Mouse (Mus musculus): ENCODE data around the gene Ano10. TPM values are rescaled to one million over a fixed set of nuclear protein-coding genes. Genes with fewer than 3 reads are reported as not detected.

The Ano10 gene
- total and polyA plus RNA-seq, 2 experiments, result 12.2 to 13.5 TPM

DNA sequence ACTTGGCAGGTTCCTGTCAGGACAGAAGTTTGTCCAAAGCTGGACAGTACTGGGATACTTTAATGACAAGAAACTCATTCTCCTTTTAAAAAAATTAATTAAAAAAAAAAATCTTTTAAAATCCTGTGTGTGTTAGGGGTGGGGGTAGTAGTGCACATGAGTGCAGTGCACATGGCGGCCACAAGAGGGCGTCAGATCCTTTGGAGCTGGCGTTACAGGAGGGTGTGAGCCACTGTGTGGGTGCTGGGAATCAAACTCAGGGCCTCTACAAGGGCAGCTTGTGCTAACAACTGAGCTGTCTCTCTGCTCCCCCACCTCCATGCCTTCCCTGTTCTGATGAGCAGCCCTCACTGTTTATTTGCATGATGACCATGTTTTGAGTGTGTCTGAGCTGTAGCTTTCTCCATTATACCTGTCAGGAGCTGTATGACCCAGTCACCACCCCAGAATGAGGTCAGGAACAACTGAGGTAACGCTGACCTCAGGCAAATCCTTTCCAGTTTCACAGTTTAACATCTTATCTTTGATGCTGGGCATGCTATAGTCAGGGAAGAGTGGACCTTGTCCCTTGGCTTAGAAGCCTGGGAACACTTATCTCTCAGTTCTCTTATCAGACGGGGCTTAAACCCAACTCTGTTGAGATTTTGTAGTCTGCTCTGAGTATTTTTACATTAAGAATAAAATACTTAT, 137.7 kb downstream of the Ano10 start:
- no peak overlapping the region for H3K4me3 ChIP-seq (ENCODE audit: insufficient read depth, low read depth, low read length)
- H3K36me3 ChIP-seq (ENCODE audit: control insufficient read depth, insufficient read depth, low read length), result peaks cover 51% of the 10 kb centered on the region
- H3K4me1 ChIP-seq (ENCODE audit: control insufficient read depth, insufficient read depth, low read length), result peaks cover 22% of the 10 kb centered on the region
- no peak overlapping the region for H3K9ac ChIP-seq (ENCODE audit: low read depth, low read length)
- no peak overlapping the region for H3K27ac ChIP-seq (replicated peaks; ENCODE audit: insufficient read depth, low read depth, low read length)
- WGBS, result 53% methylated on average over 5 of the region's 5 CpGs
- no peak for TF ChIP-seq POLR2A (IDR thresholded peaks at IDR 0.05; ENCODE audit: extremely low read depth, insufficient read depth, low read length)
- peak; percentile 75 for TF ChIP-seq CTCF (IDR thresholded peaks at IDR 0.05; ENCODE audit: low read depth, low read length)
- peaks cover 37% of the 10 kb centered on the region for H3K79me2 ChIP-seq (ENCODE audit: control insufficient read depth, insufficient read depth, low read length)
- H3K27me3 ChIP-seq (ENCODE audit: control insufficient read depth, insufficient read depth, low read length), result no peaks in the 10 kb centered on the region
- peak; percentile 81 for DNase-seq (ENCODE audit: extremely low read depth, low read depth, low spot score)

DNA sequence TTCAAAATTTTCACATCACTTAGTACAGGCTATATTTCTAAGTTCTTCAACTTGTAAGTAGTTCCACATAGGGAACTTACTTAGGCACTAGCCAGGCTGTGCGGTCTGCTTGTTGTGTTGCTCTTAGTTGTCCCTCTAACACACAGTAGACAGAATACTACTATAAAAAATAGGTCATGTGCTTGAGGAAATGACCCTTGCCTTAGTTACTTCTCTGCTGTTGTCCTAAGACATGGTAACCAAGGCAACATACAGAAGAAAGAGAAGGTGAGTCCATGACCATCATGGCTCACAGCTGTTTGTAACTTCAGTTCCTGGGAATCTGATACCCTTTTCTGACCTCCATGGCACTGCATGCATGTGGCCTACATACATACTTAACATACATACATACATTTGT, 139.0 kb downstream of the Ano10 start:
- Histone ChIP-seq H3K4me3 (ENCODE audit: insufficient read depth, low read depth, low read length) (no peak overlapping the region), H3K27ac (replicated peaks; ENCODE audit: insufficient read depth, low read depth, low read length) (no peak overlapping the region)
- DNase-seq (ENCODE audit: extremely low read depth, low read depth, low spot score), result no peak

DNA sequence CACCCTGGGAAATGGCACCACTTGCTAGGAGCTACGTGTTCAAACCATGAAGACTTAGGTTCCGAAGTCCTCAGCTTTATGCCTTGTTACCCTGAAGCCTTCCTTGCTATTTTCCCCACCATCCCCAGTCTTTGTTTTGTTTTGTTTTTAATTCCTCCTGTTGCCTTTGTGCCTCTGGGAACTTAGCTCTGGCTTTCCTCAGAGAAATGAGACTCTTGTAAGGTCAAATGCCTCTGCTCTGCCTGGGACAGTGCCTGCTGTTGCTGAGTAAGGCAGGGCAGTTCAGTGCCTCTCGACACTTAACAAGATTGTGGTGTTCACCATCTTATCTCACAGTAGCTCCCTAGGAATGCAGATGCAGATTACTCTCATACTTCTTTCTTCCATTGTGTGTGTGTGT, 140.8 kb downstream of the Ano10 start:
- peaks cover 34% of the 10 kb centered on the region for H3K36me3 ChIP-seq (ENCODE audit: control insufficient read depth, insufficient read depth, low read length)
- no peak overlapping the region for H3K4me3 ChIP-seq (ENCODE audit: insufficient read depth, low read depth, low read length)
- H3K9ac ChIP-seq (ENCODE audit: low read depth, low read length), result no peak overlapping the region
- no peaks in the 10 kb centered on the region for H3K27me3 ChIP-seq (ENCODE audit: control insufficient read depth, insufficient read depth, low read length)
- 85% methylated on average over 3 of the region's 3 CpGs for whole genome bisulfite sequencing
- H3K4me1 ChIP-seq (ENCODE audit: control insufficient read depth, insufficient read depth, low read length), result peaks cover 41% of the 10 kb centered on the region
- no peak overlapping the region for H3K27ac ChIP-seq (replicated peaks; ENCODE audit: insufficient read depth, low read depth, low read length)
- TF ChIP-seq POLR2A (IDR thresholded peaks at IDR 0.05; ENCODE audit: extremely low read depth, insufficient read depth, low read length) (no peak), CTCF (IDR thresholded peaks at IDR 0.05; ENCODE audit: low read depth, low read length) (no peak)
- DNase-seq (ENCODE audit: extremely low read depth, low read depth, low spot score), result no peak
- peaks cover 57% of the 10 kb centered on the region for H3K79me2 ChIP-seq (ENCODE audit: control insufficient read depth, insufficient read depth, low read length)

More for the DNA sequence above, 139.0 kb downstream of the Ano10 start:
- H3K36me3 ChIP-seq (ENCODE audit: control insufficient read depth, insufficient read depth, low read length), result peaks cover 46% of the 10 kb centered on the region
- no peak overlapping the region for H3K9ac ChIP-seq (ENCODE audit: low read depth, low read length)
- peaks cover 42% of the 10 kb centered on the region for H3K79me2 ChIP-seq (ENCODE audit: control insufficient read depth, insufficient read depth, low read length)
- TF ChIP-seq CTCF (IDR thresholded peaks at IDR 0.05; ENCODE audit: low read depth, low read length), result no peak
- TF ChIP-seq POLR2A (IDR thresholded peaks at IDR 0.05; ENCODE audit: extremely low read depth, insufficient read depth, low read length), result no peak
- no peaks in the 10 kb centered on the region for H3K27me3 ChIP-seq (ENCODE audit: control insufficient read depth, insufficient read depth, low read length)
- H3K4me1 ChIP-seq (ENCODE audit: control insufficient read depth, insufficient read depth, low read length), result peaks cover 27% of the 10 kb centered on the region
- WGBS, result 66% methylated on average over 1 of the region's 1 CpGs

DNA sequence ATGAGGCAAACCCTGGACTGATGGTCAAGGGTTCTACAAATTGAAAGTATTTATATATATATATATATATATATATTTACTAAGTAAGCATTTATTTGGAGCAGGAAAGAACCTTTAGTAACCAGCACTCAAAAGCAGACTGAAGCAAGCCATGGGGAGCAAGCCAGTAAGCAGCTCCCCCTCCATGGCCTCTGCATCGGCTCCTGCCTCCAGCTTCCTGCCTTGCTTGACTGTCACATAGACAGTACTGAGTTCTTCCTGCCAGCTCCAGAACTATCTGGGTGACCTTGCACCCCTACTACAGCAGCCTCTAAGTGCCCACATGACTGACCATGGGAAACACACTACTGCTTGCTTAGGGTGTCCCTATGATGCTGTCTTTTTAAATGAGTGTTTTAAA, 141.7 kb downstream of the Ano10 start:
- Histone ChIP-seq H3K79me2 (ENCODE audit: control insufficient read depth, insufficient read depth, low read length) (peaks cover 60% of the 10 kb centered on the region), H3K4me3 (ENCODE audit: insufficient read depth, low read depth, low read length) (no peak overlapping the region), H3K36me3 (ENCODE audit: control insufficient read depth, insufficient read depth, low read length) (peaks cover 29% of the 10 kb centered on the region), H3K27ac (replicated peaks; ENCODE audit: insufficient read depth, low read depth, low read length) (no peak overlapping the region), H3K4me1 (ENCODE audit: control insufficient read depth, insufficient read depth, low read length) (peaks cover 49% of the 10 kb centered on the region), H3K9ac (ENCODE audit: low read depth, low read length) (no peak overlapping the region), H3K27me3 (ENCODE audit: control insufficient read depth, insufficient read depth, low read length) (no peaks in the 10 kb centered on the region)
- TF ChIP-seq CTCF (IDR thresholded peaks at IDR 0.05; ENCODE audit: low read depth, low read length), result no peak
- TF ChIP-seq POLR2A (IDR thresholded peaks at IDR 0.05; ENCODE audit: extremely low read depth, insufficient read depth, low read length), result no peak
- DNase-seq (ENCODE audit: extremely low read depth, low read depth, low spot score), result no peak
- 32% methylated on average over 1 of the region's 1 CpGs for WGBS

DNA sequence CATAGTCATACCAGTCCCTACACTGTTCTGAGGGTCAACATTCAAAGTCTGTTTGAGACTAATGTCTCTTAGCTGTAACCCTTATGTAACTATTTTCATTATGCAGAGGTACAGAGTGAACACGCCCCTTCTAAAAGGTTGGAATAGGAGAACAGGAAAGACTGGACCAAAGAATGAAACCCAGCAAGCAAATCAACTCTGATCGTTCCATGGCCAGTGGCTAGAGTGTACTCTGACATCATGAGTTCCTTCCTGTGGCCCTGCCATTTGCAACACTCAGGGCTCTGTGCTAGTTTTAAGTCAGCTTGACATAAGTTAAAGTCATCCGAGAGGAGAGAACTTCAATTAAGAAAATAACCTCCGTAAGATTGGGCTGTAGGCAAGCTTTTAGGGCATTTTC, 142.2 kb downstream of the Ano10 start:
- no peak overlapping the region for H3K27ac ChIP-seq (replicated peaks; ENCODE audit: insufficient read depth, low read depth, low read length)
- H3K9ac ChIP-seq (ENCODE audit: low read depth, low read length), result no peak overlapping the region
- H3K4me1 ChIP-seq (ENCODE audit: control insufficient read depth, insufficient read depth, low read length), result peaks cover 50% of the 10 kb centered on the region
- 66% methylated on average over 4 of the region's 4 CpGs for WGBS
- DNase-seq (ENCODE audit: extremely low read depth, low read depth, low spot score), result no peak
- no peaks in the 10 kb centered on the region for H3K27me3 ChIP-seq (ENCODE audit: control insufficient read depth, insufficient read depth, low read length)
- no peak for TF ChIP-seq CTCF (IDR thresholded peaks at IDR 0.05; ENCODE audit: low read depth, low read length)
- TF ChIP-seq POLR2A (IDR thresholded peaks at IDR 0.05; ENCODE audit: extremely low read depth, insufficient read depth, low read length), result no peak
- H3K4me3 ChIP-seq (ENCODE audit: insufficient read depth, low read depth, low read length), result no peak overlapping the region
- peaks cover 58% of the 10 kb centered on the region for H3K79me2 ChIP-seq (ENCODE audit: control insufficient read depth, insufficient read depth, low read length)
- H3K36me3 ChIP-seq (ENCODE audit: control insufficient read depth, insufficient read depth, low read length), result peaks cover 28% of the 10 kb centered on the region
